Mouse (Mus musculus): ENCODE results near the gene Macrod2. TPM values are rescaled to one million over a fixed set of nuclear protein-coding genes. Genes with fewer than 3 reads are reported as not detected.

Gene Macrod2
- polyA plus RNA-seq, 1 experiment from 2014 or later, result 11.5 TPM

GRCm38 (mm10) chr2:140865636-140866035, 470.5 kb downstream of the Macrod2 start:
- Histone ChIP-seq H3K9me3 (replicated peaks) (no peaks in the 10 kb centered on the region), H3K4me3 (replicated peaks) (no peak overlapping the region), H3K27ac (no peak overlapping the region), H3K27me3 (no peaks in the 10 kb centered on the region), H3K36me3 (no peaks in the 10 kb centered on the region), H3K9ac (no peak overlapping the region), H3K4me1 (replicated peaks) (no peaks in the 10 kb centered on the region), H3K4me2 (no peak overlapping the region)
- 61% methylated on average over 1 of the region's 1 CpGs for WGBS (ENCODE audit: insufficient replicate concordance)
- no peak for ATAC-seq (ENCODE audit: low read depth)
- no peak for DNase-seq

DNA sequence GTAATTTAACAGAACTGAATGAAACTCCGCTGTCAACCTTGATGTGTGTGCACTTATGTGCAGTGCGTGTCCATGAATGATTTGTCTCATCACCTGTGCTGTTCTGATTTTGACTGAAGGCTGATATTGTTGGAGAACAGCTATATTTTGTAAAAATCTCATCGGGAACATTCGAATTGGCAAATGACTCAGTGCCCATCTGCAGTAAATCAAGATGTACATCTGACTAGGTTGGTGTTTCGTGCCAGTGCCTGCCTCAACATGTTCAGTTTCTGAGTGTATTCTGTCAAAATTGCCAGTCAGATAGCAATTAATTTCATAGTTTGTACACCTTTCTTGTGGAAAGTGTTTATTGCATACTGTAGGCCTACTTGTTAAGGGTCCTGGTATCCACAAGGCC, 472.0 kb downstream of the Macrod2 start:
- ATAC-seq (ENCODE audit: low read depth), result no peak
- Histone ChIP-seq H3K4me1 (replicated peaks) (no peaks in the 10 kb centered on the region), H3K9ac (no peak overlapping the region), H3K4me2 (no peak overlapping the region), H3K27ac (no peak overlapping the region), H3K9me3 (replicated peaks) (no peaks in the 10 kb centered on the region), H3K4me3 (replicated peaks) (no peak overlapping the region), H3K36me3 (no peaks in the 10 kb centered on the region), H3K27me3 (no peaks in the 10 kb centered on the region)
- 64% methylated on average over 5 of the region's 5 CpGs for WGBS (ENCODE audit: insufficient replicate concordance)
- DNase-seq, result no peak

DNA sequence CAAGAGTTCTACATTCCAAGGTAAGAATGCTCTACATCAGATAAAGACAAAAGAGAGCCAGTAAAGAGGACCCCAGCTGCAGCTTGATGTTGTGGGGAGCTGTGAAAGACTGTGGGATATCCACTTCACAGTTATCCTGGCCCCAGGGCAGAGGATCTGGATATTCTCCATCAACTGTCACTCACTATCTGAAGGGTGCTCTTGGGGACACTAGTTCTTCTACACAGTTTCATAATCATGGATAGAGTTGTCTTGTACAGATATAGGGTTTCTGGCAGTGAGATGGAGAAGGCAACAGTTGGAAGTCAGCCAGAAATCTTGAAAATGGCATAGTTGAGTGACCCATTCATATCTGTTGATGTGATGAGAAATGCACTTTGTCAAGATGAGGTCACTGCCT, 490.1 kb downstream of the Macrod2 start:
- Histone ChIP-seq H3K4me2 (no peak overlapping the region), H3K9me3 (replicated peaks) (no peaks in the 10 kb centered on the region), H3K27ac (no peak overlapping the region), H3K4me3 (replicated peaks) (no peak overlapping the region), H3K27me3 (no peaks in the 10 kb centered on the region), H3K36me3 (no peaks in the 10 kb centered on the region), H3K9ac (no peak overlapping the region), H3K4me1 (replicated peaks) (no peaks in the 10 kb centered on the region)
- DNase-seq (no peak), ATAC-seq (ENCODE audit: low read depth) (no peak)

- DNase-seq, result no peak
- H3K27me3 ChIP-seq, result no peaks in the 10 kb centered on the region
- H3K36me3 ChIP-seq, result no peaks in the 10 kb centered on the region
- no peak overlapping the region for H3K4me3 ChIP-seq (replicated peaks)
- no peaks in the 10 kb centered on the region for H3K9me3 ChIP-seq (replicated peaks)
- no peak overlapping the region for H3K9ac ChIP-seq
- H3K4me2 ChIP-seq, result no peak overlapping the region
- no peaks in the 10 kb centered on the region for H3K4me1 ChIP-seq (replicated peaks)
- no peak overlapping the region for H3K27ac ChIP-seq
- ATAC-seq (ENCODE audit: low read depth), result no peak
Observed at GRCm38 (mm10) chr2:140890683-140891082, 495.6 kb downstream of the Macrod2 start.

DNA sequence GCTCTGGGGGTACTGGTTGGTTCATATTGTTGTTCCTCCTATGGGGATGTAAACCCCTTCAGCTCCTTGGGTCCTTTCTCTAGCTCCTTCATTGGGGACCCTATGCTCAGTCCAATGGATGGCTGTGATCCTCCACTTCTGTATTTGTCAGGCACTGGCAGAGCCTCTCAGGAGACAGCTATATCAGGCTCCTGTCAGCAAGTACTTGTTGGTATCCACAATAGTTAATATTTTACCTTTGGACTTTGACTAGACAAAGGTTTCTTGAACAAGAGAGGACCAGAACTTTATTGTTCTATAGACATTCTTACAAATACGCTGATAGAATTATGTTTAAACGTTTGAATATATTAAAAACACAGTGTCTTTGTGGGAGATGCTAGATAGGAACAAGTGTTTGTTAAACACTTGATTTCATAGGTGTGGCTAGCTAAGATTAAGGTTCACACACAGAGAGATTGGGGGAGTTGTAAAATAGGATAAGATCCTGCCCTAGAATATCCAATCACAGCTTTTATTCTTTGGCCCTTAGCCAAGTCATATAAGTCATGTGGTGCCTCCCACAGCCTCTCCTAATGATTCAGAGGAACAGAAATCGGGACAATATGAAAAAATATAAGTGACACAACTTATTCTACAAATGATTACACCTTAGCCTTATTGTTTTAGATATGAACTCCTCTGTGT, 501.4 kb downstream of the Macrod2 start:
- ATAC-seq (ENCODE audit: low read depth), result no peak
- H3K9me3 ChIP-seq (replicated peaks), result no peaks in the 10 kb centered on the region
- 50% methylated on average over 3 of the region's 3 CpGs for WGBS (ENCODE audit: insufficient replicate concordance)
- H3K27ac ChIP-seq, result no peak overlapping the region
- no peak for DNase-seq
- H3K4me2 ChIP-seq, result no peak overlapping the region
- H3K9ac ChIP-seq, result no peak overlapping the region
- no peaks in the 10 kb centered on the region for H3K36me3 ChIP-seq
- H3K4me1 ChIP-seq (replicated peaks), result no peaks in the 10 kb centered on the region
- H3K4me3 ChIP-seq (replicated peaks), result no peak overlapping the region
- no peaks in the 10 kb centered on the region for H3K27me3 ChIP-seq

- H3K4me1 ChIP-seq (replicated peaks), result no peaks in the 10 kb centered on the region
- H3K9ac ChIP-seq, result no peak overlapping the region
- ATAC-seq (ENCODE audit: low read depth), result no peak
- no peak overlapping the region for H3K27ac ChIP-seq
- WGBS (ENCODE audit: insufficient replicate concordance), result 68% methylated on average over 7 of the region's 7 CpGs
- H3K4me2 ChIP-seq, result no peak overlapping the region
- H3K9me3 ChIP-seq (replicated peaks), result no peaks in the 10 kb centered on the region
- no peak overlapping the region for H3K4me3 ChIP-seq (replicated peaks)
- H3K27me3 ChIP-seq, result no peaks in the 10 kb centered on the region
- DNase-seq, result no peak
- no peaks in the 10 kb centered on the region for H3K36me3 ChIP-seq
Observed at GRCm38 (mm10) chr2:140898408-140898985, 503.4 kb downstream of the Macrod2 start.

- ATAC-seq (ENCODE audit: low read depth) (no peak), DNase-seq (no peak)
- Histone ChIP-seq H3K9ac (no peak overlapping the region), H3K4me3 (replicated peaks) (no peak overlapping the region), H3K9me3 (replicated peaks) (no peaks in the 10 kb centered on the region), H3K4me1 (replicated peaks) (no peaks in the 10 kb centered on the region), H3K27me3 (no peaks in the 10 kb centered on the region), H3K36me3 (no peaks in the 10 kb centered on the region), H3K4me2 (no peak overlapping the region), H3K27ac (no peak overlapping the region)
- WGBS (ENCODE audit: insufficient replicate concordance), result 75% methylated on average over 4 of the region's 4 CpGs
Observed at GRCm38 (mm10) chr2:140905331-140905730, 510.2 kb downstream of the Macrod2 start.

DNA sequence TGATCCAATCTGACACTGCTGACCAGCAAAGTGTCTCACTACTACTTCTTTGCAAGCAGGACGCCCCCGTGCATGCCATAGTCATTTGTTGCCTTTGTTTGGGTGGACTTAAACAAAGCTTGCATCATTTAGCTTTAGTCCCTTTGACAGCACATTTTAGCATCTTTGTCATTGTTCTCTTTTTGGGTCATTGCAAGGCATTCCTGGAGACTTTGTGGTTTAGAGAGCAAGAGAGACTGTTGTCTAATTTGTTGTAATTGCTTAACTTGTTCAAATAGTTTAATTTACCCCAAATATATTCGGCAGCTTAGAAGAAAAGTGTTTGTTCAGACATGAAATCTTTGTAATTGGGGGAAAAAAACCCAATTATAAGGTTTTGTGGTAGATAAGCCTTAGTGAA, 511.0 kb downstream of the Macrod2 start:
- H3K9ac ChIP-seq, result no peak overlapping the region
- no peak for ATAC-seq (ENCODE audit: low read depth)
- no peak overlapping the region for H3K4me2 ChIP-seq
- 69% methylated on average over 3 of the region's 3 CpGs for WGBS (ENCODE audit: insufficient replicate concordance)
- H3K4me1 ChIP-seq (replicated peaks), result no peaks in the 10 kb centered on the region
- H3K4me3 ChIP-seq (replicated peaks), result no peak overlapping the region
- no peaks in the 10 kb centered on the region for H3K27me3 ChIP-seq
- DNase-seq, result no peak
- no peaks in the 10 kb centered on the region for H3K36me3 ChIP-seq
- H3K27ac ChIP-seq, result no peak overlapping the region
- no peaks in the 10 kb centered on the region for H3K9me3 ChIP-seq (replicated peaks)

DNA sequence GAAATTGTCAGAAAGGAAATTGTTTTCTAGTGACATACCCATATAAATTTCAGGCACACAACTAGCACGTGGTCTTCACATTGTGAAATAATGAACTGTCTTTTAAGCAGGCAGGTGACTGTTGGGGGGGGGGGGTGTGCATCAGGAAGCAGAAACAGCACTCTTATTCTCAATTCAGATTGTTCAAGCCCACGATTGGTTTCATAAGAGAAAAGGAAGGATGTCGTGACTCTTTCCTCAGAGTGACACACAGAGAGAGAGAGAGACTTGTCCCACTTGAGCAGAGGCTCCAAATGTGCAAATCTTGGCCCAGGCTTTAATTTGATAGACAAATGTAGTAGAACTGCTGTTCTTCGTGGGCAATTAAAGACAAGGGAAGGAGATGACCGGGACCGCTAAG, 516.4 kb downstream of the Macrod2 start:
- H3K27ac ChIP-seq, result no peak overlapping the region
- H3K27me3 ChIP-seq, result no peaks in the 10 kb centered on the region
- DNase-seq (no peak), ATAC-seq (ENCODE audit: low read depth) (no peak)
- no peaks in the 10 kb centered on the region for H3K9me3 ChIP-seq (replicated peaks)
- no peak overlapping the region for H3K4me3 ChIP-seq (replicated peaks)
- H3K4me1 ChIP-seq (replicated peaks), result no peaks in the 10 kb centered on the region
- H3K4me2 ChIP-seq, result no peak overlapping the region
- 53% methylated on average over 6 of the region's 6 CpGs for WGBS (ENCODE audit: insufficient replicate concordance)
- no peaks in the 10 kb centered on the region for H3K36me3 ChIP-seq
- no peak overlapping the region for H3K9ac ChIP-seq

- no peaks in the 10 kb centered on the region for H3K36me3 ChIP-seq
- no peak overlapping the region for H3K4me2 ChIP-seq
- WGBS (ENCODE audit: insufficient replicate concordance), result 57% methylated on average over 1 of the region's 1 CpGs
- no peaks in the 10 kb centered on the region for H3K27me3 ChIP-seq
- DNase-seq (no peak), ATAC-seq (ENCODE audit: low read depth) (no peak)
- H3K4me1 ChIP-seq (replicated peaks), result no peaks in the 10 kb centered on the region
- no peak overlapping the region for H3K27ac ChIP-seq
- H3K9me3 ChIP-seq (replicated peaks), result no peaks in the 10 kb centered on the region
- H3K4me3 ChIP-seq (replicated peaks), result no peak overlapping the region
- no peak overlapping the region for H3K9ac ChIP-seq
Observed at GRCm38 (mm10) chr2:140912179-140912578, 517.1 kb downstream of the Macrod2 start.

DNA sequence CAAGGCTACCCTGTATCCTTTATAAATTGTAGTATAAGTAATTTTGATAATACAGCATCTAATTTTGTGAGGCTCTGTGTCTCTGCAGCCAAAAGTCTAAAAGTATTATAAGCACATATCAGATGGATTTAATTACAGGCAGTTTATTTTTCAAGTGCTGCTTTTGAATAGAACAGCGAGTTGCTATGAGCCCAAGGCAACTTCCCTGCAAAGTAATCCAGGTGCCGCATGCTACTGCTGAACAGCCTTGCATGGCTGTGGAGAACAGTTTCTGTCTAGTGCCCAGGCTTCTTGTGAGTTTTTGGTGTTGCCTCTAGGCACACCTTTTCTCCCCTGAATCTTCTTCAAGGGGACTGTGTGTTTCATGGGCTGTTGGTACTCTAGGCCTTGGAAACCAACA, 517.8 kb downstream of the Macrod2 start:
- Histone ChIP-seq H3K27me3 (no peaks in the 10 kb centered on the region), H3K9me3 (replicated peaks) (no peaks in the 10 kb centered on the region), H3K4me3 (replicated peaks) (no peak overlapping the region), H3K9ac (no peak overlapping the region), H3K27ac (no peak overlapping the region), H3K4me2 (no peak overlapping the region), H3K36me3 (no peaks in the 10 kb centered on the region), H3K4me1 (replicated peaks) (no peaks in the 10 kb centered on the region)
- WGBS (ENCODE audit: insufficient replicate concordance), result 71% methylated on average over 2 of the region's 2 CpGs
- DNase-seq (no peak), ATAC-seq (ENCODE audit: low read depth) (no peak)

- Histone ChIP-seq H3K9ac (no peak overlapping the region), H3K9me3 (replicated peaks) (no peaks in the 10 kb centered on the region), H3K36me3 (no peaks in the 10 kb centered on the region), H3K4me1 (replicated peaks) (no peaks in the 10 kb centered on the region), H3K4me2 (no peak overlapping the region), H3K4me3 (replicated peaks) (no peak overlapping the region), H3K27me3 (no peaks in the 10 kb centered on the region), H3K27ac (no peak overlapping the region)
- ATAC-seq (ENCODE audit: low read depth) (no peak), DNase-seq (no peak)
- 65% methylated on average over 7 of the region's 7 CpGs for WGBS (ENCODE audit: insufficient replicate concordance)
Observed at GRCm38 (mm10) chr2:140913679-140914412, 518.7 kb downstream of the Macrod2 start.

All from liver, embryonic 13.5 days (tissue).